Mouse (Mus musculus) c-Kit-positive CD71-positive TER-119-negative erythroid progenitor cells, embryonic 14.5 days (primary cell): ENCODE data around the gene Trim43a.
"Not testable (repeated sequence)": the region's sequence is repeated elsewhere in the genome, so short reads cannot be mapped to it uniquely, and the experiment has no call there.

Experiments
- DNase-seq: peaks from one replicate; pipeline ENCODE4 v3.0.0-alpha.2; 2013; ENCODE audit warnings: low read depth

Gene Trim43a

GRCm38 (mm10) chr9:88580591-88580990 lies at the start of gene Trim43a:
TSS of gene Trim43a (plus strand) at chr9:88580891.
- not testable (repeated sequence) for DNase-seq

GRCm38 (mm10) chr9:88534093-88534492 lies 46.6 kb upstream of the Trim43a start:
- DNase-seq, result no peak

DNA sequence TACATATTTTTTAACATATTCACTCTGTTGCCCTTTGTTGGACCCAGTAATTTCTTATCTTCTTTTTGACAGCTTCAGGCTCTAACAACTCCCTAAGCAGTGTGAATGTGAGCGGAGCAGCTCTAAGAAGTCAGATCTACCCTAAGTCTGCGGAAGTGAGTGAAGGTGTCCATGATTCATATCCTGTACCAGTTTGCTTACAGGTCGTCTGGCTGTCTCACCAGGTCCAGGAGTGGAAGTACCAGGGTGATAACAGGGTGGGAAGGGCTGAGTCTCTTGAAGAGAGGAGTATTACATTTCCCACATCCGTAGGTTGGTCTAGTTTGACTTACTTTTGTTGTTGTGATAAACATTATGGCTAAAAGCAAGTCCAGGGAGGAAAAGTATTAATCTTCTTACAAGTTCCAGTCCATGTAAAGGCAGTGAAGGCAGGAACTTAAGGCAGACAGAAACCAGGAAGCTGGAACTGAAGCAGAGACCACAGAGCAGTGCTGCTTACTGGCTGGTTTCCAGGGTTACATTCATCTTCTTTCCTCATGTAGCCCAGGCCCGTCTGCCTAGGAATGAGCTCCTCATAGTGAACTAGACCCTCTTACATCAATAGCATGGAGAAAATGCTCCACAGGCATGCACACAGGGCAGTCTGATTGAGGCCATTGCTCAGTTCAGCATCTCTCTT lies 41.0 kb upstream of the Trim43a start:
- no peak for DNase-seq

GRCm38 (mm10) chr9:88542816-88543215 lies 37.9 kb upstream of the Trim43a start:
- no peak for DNase-seq

DNA sequence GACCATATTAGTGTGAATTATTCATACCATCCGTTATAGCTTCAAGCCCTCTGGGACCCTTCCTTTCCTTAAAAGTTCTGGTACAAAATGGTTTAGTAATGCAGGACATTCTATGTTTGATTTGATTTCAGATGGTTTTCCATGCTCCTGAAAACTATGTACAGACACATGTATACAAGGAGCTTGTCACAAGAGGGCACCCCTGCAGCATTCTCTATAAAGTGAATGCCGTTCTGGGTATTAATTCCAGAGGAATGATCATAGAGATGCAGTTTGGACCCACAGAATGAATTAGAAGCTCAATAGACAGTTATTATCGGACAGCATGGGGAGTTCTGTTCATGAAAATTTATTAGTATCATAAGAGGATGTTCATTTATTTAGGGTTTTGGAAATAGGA lies 35.2 kb upstream of the Trim43a start:
- DNase-seq, result no peak

DNA sequence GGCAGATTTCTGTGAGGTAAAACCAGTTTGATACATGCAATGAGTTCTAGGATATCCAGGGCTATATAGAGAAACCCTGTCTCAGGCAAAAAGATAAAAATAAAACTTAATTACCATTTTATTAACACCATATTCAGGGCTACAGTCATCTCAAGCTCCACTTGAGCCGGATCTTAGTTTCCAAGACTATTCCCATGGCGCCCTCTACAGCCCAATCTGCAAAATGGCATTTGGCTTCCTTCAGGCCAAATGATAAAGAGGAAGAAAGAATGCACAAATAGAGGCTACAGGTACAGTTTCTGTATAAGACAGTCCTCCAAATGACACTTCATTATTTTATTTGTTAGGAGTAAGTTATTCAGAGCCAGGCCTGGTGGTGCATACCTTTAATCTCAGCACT lies 34.5 kb upstream of the Trim43a start:
- DNase-seq, result peak; percentile 70

DNA sequence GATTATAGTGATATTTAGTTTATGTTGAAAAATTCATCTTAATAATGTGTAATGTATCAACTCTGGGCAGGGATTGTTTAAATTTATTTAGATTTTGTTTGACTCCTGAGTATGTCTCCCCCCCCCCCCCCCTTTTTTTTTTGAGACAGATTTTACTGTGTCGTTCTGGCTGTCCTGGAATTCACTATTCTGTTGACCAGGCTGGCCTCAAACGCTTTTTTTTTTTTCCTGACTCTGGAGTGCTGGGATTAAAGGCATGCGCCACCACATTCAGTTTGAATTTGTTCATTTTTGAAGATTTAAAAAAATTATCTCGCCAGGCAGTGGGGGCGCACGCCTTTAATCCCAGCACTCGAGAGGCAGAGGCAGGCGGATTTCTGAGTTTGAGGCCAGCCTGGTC lies 34.0 kb upstream of the Trim43a start:
- DNase-seq, result no peak

DNA sequence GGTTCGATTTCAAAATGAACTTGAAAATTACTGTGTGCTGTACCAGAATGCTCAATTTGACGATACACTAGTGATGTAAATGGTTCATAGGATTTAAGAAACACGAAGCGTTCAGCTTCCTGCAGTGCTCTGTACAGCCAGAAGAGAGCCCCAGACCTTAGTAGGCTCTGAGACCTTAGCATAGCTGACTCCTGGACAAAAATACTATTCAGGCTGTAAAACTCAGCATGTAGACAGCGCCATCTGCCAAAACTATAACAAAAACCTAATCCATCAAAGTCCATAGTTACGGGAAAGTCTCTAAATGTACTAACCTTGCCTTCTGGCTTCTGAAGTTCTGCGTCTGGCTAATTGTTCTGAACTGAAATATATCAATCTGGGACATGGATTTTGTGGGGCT lies 33.4 kb upstream of the Trim43a start:
- DNase-seq, result peak; percentile 58

GRCm38 (mm10) chr9:88547851-88548613 lies 32.7 kb upstream of the Trim43a start, which contains the start of gene Zfp949:
TSS of gene Zfp949 (plus strand) at chr9:88548020.
- peak; percentile 81 for DNase-seq

GRCm38 (mm10) chr9:88548614-88548945 lies 32.1 kb upstream of the Trim43a start:
- DNase-seq, result no peak

- no peak for DNase-seq
Measured at GRCm38 (mm10) chr9:88553071-88553470, 27.6 kb upstream of the Trim43a start.

DNA sequence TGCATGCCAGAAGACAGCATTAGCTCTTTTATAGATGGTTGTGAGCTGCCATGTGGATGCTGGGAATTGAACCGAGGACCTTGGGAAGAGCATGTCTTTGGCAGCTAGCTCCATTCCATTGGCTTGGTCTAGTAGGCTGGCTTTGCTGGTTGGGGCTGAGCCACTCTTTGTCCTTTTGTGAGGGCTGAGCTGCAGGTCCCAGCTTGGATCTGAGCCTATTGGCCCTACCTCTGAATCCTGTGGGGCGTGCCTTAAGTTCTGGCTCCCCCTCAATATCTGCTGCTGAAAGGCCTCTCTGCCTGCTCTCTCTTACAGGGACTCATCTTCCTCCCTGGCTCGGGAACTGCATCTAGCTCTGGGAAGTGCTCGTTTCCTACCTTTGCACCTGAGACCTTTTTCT lies 22.5 kb upstream of the Trim43a start:
- DNase-seq, result no peak

GRCm38 (mm10) chr9:88561476-88561875 lies 19.2 kb upstream of the Trim43a start:
- not testable (repeated sequence) for DNase-seq

GRCm38 (mm10) chr9:88570471-88570870 lies 10.2 kb upstream of the Trim43a start:
- DNase-seq, result not testable (repeated sequence)

DNA sequence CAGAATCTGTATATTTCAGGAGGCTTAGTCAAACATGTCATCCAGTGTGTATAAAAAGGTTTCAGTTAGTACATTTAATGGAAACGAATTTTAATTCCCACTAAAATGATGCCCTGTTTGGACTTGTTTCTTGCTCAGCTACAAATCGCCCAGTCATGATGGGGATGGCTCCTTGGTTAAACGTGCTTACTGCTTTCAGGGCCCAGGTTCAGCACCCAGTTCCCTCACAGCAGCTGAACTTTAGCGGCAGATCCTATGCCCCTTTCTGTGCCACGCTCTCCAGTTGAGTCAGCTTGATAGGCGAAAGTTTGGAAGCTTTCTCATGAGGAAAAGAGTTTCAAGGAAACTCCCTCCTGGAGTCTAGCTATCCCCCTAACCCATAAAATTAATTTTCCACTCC lies 13.0 kb downstream of the Trim43a start:
- not testable (repeated sequence) for DNase-seq

GRCm38 (mm10) chr9:88599206-88600162 lies 18.8 kb downstream of the Trim43a start:
- DNase-seq, result peak; percentile 87

DNA sequence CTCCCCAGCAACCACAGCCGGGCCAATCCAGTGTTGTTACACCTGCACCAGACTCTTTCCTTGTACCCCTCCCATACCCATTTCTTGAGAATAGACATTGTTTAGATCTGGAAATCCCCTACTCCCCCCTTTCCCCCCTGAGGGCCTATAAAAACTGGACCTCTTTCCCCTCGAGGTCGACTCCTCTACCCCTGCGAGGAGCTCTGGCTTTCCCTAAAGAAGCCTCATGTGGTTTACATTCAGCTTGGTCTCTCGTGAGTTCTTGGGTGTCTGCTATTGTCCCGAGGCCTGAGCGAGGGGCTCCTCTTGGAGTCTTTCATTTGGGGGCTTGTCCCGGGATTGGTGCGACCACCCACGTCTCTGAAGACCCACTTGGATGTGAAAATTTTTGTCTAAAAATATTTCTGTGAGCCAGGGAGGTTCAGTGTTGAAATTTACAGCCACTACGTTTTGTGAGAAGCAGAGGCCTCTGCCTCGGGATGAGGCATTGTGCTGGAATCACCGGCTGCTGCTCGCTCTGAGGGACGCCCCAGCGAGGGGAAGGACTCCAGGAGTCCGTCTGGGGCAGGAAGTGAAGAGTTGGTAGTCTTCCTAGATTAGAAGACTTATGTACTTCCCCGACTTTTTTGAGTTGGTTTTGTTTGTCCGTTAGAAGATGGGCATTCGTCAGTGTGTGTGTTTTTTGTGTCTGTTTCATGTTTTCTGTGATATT lies 45.3 kb downstream of the Trim43a start:
- DNase-seq, result not testable (repeated sequence)

DNA sequence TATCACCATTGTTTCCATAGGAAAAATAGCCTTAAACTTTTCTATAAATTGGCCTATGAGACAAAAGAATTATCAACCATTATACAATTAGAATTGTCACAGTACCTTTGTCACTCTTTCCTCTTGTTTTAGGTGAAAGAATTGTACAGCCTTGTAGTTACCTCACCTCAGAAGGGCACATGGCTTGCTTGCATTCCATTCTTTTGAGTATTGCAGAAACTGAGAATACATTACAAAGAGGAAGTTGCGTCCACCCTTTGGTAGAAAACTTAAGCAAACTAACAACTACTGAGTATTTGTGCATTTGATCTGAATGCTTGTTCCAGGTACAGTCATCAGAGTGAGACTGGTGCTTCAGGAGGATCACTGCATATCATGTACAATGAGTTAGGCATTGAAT lies 57.4 kb downstream of the Trim43a start:
- DNase-seq, result not testable (repeated sequence)
